In genomic region chrX:102478965-102479364, GRCm38 (mm10) we compare ENCODE assay signal across 8 mouse cellular contexts. TPM values are rescaled to one million over a fixed set of nuclear protein-coding genes. Genes with fewer than 3 reads are reported as not detected.
A peak's percentile ranks its signal among the peaks of the same experiment; 100 is the strongest.
DNase-seq lines count a peak whose midpoint lies in the region; TF ChIP-seq lines count a peak whose summit lies in the region.

No protein-coding gene starts in this region.

- H3K4me1 ChIP-seq in cerebellum, adult 2 months (ENCODE audit: control insufficient read depth, insufficient read depth, low read length), result peaks cover 5% of the 10 kb centered on the region; the same call in 1 of the 2 replicates

- TF ChIP-seq POLR2A in cerebellum, adult 2 months (IDR thresholded peaks at IDR 0.05; ENCODE audit: borderline replicate concordance, insufficient read depth, low read length), result no peak

- H3K27me3 ChIP-seq in cerebellum, adult 2 months (ENCODE audit: control insufficient read depth, insufficient read depth, low read length), result no peaks in the 10 kb centered on the region

- no peak overlapping the region for H3K4me3 ChIP-seq in cerebellum, adult 2 months (replicated peaks; ENCODE audit: insufficient read depth, low read depth, low read length)

- 12% methylated on average over 4 of the region's 4 CpGs for WGBS in cerebellum, adult 2 months

- peak in 1 of 2 experiments; percentile 58 for DNase-seq in cerebellum, adult 2 months
- no peak for DNase-seq in cerebellum, adult 11-12 months
- DNase-seq in left cerebral cortex, adult 11 months (ENCODE audit: low spot score), result peak; percentile 19
- no peak for DNase-seq in left cerebral cortex, adult 8-10 months (ENCODE audit: low spot score in 2 of 2)
- DNase-seq in NIH3T3 (ENCODE audit: low read depth), result peak; percentile 75
- DNase-seq in hindlimb bud, embryonic 11.5 days (ENCODE audit: extremely low spot score, low read depth, low spot score), result peak; percentile 16
- DNase-seq in right cerebral cortex, postnatal 10 days (ENCODE audit: low spot score in 2 of 2), result peak; percentile 31 to 34
- no peak for DNase-seq in frontal cortex, postnatal 14 days (ENCODE audit: low spot score in 2 of 2)

- TF ChIP-seq CTCF in cerebellum, adult 2 months (IDR thresholded peaks at IDR 0.05; ENCODE audit: borderline replicate concordance, insufficient read depth, low read depth, low read length), result peak; percentile 35; the same call in 1 of the 2 replicates

- no peak overlapping the region for H3K27ac ChIP-seq in cerebellum, adult 2 months (ENCODE audit: insufficient read depth, low read length)

RNA-seq across cellular contexts. Expression of gene Hdac8, which starts 26.2 kb away (rescaled TPM):
- polyA plus RNA-seq in cerebellum, adult 2 months (2012; rRNA removed), result 24.8 and 27.4 TPM in 2 replicates
- 10 to 100 TPM; 14.0 to 17.1 (median 15.5) TPM for total RNA-seq in left cerebral cortex, adult 8-10 months (2022)

Comparison
In these comparisons a context has a peak if more than half of its experiments do, and no peak if none do; other contexts are left out.
1. DNase-seq: peak in left cerebral cortex, adult 11 months (single experiment), NIH3T3 (single experiment), hindlimb bud, embryonic 11.5 days (single experiment) and right cerebral cortex, postnatal 10 days (2 of 2); none in cerebellum, adult 11-12 months (single experiment), left cerebral cortex, adult 8-10 months (0 of 2) and frontal cortex, postnatal 14 days (0 of 2).